Mouse (Mus musculus) liver, postnatal 0 days (tissue): Measurements from ENCODE around the gene Iqcn.

Experiments used
- CTCF ChIP-seq: sonication (generic); IDR thresholded peaks from 2 replicates; pipeline ENCODE4 v1.5.1; 2016; ENCODE audit warnings: antibody characterized with exemption, low read depth
- EP300 ChIP-seq: IDR thresholded peaks from 2 replicates; pipeline ENCODE4 v1.6.1; 2016; ENCODE audit warnings: antibody characterized with exemption, low read depth, mild to moderate bottlenecking

DNA sequence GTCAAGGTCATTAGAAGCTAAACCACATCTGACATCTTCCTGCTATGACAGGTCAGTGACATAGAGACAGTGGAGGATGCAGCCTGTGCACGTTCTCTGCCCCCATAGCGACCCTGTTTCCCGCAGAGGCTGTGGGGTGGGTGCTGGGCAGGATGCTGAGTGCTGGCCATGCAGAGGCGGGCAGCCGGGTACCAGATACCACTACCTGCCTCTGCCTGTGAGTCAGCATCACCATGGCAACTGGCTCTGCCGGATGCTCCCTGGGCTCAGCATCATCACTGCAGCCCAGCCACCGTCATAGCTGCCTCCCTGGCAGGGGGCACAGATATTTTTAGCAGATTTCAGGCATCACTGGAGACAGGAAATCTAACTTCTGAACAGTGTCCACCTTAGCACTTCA, 19.0 kb upstream of the Iqcn start:
- TF ChIP-seq CTCF (no peak), EP300 (no peak)
